Mouse (Mus musculus): ENCODE data around the gene Gm5726. TPM values are rescaled to one million over a fixed set of nuclear protein-coding genes. Genes with fewer than 3 reads are reported as not detected.
"Not testable (repeated sequence)": the region's sequence is repeated elsewhere in the genome, so short reads cannot be mapped to it uniquely, and the experiment has no call there.

The Gm5726 gene
- total RNA-seq (2022): not detected

GRCm38 (mm10) chr7:20545657-20546056, at the start of gene Gm5726:
Gene Gm5726 (minus strand): TSS chr7:20545757.
- not testable (repeated sequence) for DNase-seq (ENCODE audit: low spot score in 2 of 2)

- DNase-seq (ENCODE audit: low spot score in 2 of 2): not testable (repeated sequence)
These were observed 30.6 kb upstream of the Gm5726 start, which contains the start of gene Gm4141 for GRCm38 (mm10) chr7:20576141-20576540. Gene Gm4141 (minus strand): TSS chr7:20576241.

GRCm38 (mm10) chr7:20533537-20533936, 12.0 kb downstream of the Gm5726 start, which contains the start of gene Vmn1r104:
Gene Vmn1r104 (plus strand): TSS chr7:20533837.
- not testable (repeated sequence) for DNase-seq (ENCODE audit: low spot score in 2 of 2)

- not testable (repeated sequence) for DNase-seq (ENCODE audit: low spot score in 2 of 2)
These were observed 35.1 kb downstream of the Gm5726 start, which contains the start of gene Vmn1r103 for GRCm38 (mm10) chr7:20510434-20510833. Gene Vmn1r103 (minus strand): TSS chr7:20510534.

Other genes with a start within 250 kb of the Gm5726 start
- gene Gm4133, start 211.7 kb downstream of the Gm5726 start, total RNA-seq (2022): not detected
- not detected for gene Gm5728, start 170.3 kb downstream of the Gm5726 start, total RNA-seq (2022)
- gene Vmn1r100, start 127.8 kb downstream of the Gm5726 start, total RNA-seq (2022): not detected
- not detected for gene Vmn1r101, start 103.2 kb downstream of the Gm5726 start, total RNA-seq (2022)
- gene Gm10670, start 70.8 kb downstream of the Gm5726 start, total RNA-seq (2022): not detected
- gene Vmn1r103, start 35.2 kb downstream of the Gm5726 start, total RNA-seq (2022): not detected
- not detected for gene Vmn1r104, start 11.9 kb downstream of the Gm5726 start, total RNA-seq (2022)
- not detected for gene Gm4141, start 30.5 kb upstream of the Gm5726 start, total RNA-seq (2022)
- not detected for gene Gm4513, start 53.3 kb upstream of the Gm5726 start, total RNA-seq (2022)
- gene Vmn1r107, start 123.2 kb upstream of the Gm5726 start, total RNA-seq (2022): not detected
- gene Vmn1r111, start 157.5 kb upstream of the Gm5726 start, total RNA-seq (2022): not detected
- not detected for gene Gm10668, start 184.9 kb upstream of the Gm5726 start, total RNA-seq (2022)
- gene Vmn1r112, start 225.4 kb upstream of the Gm5726 start, total RNA-seq (2022): not detected
- gene Vmn1r113, start 241.5 kb upstream of the Gm5726 start, total RNA-seq (2022): not detected